Mouse (Mus musculus): ENCODE results near the gene Hsf5.
A peak's percentile ranks its signal among the peaks of the same experiment; 100 is the strongest.

Gene Hsf5

DNA sequence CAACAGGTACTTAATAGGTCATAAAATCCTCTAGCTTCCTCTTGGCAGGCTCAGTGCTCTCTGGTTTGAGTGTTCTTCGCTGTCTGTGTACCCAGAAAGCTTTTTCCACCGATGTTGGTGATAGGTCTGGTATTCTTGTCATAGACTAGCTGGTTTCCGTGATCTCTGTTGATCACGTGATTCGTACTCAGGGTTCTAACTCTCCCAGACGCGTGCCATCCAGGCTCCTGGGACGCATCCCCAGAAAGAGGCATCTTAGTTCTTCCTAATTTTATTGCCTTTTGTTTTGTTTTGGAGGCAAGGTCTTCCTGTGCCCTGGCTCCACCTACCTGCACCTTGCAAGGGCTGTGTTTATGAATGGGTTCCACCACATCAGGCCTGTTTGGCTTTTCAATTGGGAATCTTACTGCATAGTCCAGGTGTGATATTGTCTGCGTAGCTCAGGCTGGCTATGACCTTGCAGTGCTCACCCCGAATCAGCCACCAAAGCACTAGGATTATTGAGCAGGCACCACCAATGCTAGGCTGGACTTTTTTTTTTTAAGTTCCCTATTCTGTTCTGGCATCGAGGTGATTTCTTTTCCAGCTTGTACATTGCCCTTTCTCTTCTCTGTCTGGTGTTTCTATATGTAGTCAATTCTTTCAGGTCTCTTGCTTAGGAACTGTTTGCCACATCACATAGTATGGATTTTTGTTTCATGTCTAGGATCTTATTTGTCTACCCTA lies 71.7 kb downstream of the Hsf5 start:
- no peak for DNase-seq

- DNase-seq, result peak; percentile 83
Observed at GRCm38 (mm10) chr11:87689402-87689808, 72.4 kb downstream of the Hsf5 start.

DNA sequence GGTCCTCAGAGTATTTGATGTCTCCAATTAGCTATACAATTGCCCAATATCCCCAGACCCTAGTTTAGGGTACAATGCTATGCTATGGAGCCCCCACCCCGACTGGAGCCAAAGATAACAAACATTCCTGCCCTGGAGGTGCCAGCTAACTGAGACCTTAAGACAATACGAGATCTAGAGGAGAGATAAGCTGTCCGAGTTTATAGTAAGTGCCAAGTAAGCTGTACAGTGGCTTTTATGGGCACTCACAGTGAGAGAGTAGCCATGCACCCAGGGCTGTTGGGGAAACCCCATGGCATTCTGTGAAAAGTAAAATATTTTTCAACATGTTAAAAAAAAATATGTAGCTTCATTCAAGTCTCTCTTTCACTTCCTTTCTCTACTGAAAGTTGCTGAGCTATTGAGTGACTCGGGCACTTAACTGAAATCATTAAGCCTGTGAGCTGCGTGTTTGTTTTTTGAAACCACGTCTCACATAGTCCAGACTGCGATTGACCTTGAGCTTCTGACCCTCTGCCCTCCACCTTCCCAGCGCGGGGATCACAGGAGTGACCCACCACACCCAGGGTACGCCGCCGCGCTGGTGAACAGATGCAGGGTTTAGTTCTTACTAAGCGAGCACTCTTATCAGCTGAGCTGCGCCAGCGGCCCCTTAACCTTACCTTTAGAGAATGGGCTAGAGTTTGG lies 73.2 kb downstream of the Hsf5 start:
- no peak for DNase-seq

GRCm38 (mm10) chr11:87697131-87697682 lies 80.2 kb downstream of the Hsf5 start:
- DNase-seq, result no peak

DNA sequence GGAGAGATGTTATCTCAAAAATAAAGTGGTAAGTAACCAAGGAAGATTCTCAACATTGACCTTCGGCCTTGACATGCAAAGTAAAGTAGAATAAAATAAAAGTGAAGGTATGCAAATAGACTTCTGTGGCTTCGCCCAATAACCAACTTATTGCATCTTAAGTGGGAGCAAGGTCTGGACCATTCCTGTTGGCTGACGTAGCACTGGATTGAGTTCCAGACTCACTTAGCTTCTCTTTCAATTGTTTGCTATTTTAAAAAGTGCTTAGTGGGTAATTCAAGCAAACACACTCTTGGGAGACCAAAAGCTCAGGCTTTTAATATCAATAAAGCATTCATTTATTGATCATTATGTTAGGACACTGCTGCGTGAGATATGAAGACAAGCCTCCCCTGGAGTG lies 81.2 kb downstream of the Hsf5 start:
- DNase-seq, result no peak

GRCm38 (mm10) chr11:87701108-87701507 lies 84.1 kb downstream of the Hsf5 start:
- no peak for DNase-seq

DNA sequence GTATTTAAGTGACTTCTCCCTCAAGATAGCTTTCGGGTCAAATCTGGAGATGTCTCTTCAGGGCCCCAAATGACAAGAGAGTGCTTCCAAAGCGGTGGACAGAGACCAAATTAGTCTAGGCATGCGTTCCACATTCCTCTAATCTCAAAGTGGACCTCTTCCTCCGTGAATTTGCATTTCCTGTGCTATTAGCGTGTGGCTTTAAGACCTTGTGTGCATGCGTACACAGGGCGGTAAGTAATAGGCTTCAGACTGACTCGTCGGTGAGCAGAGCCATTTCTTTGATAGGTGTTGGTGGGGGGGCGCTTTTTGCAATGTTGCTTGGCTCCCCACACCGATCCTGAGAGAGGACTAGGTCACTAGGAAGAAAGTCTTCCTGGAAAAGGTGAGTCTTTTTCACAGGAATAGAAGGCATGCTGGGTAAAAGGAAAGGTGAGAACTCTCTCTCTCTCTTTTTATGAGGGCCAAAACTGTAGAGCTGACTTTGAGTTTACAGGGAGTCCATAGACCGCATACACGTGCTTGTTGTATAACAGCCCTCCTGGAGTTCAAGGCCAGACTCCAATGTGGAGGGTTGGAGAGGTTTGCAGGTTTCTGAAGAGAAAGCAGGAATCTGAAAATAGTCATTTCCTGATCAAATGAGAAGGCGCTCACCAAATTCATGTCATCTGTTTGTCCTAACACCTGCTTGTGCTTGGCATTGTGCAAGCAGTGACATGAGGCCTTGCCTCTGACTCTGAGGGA lies 85.1 kb downstream of the Hsf5 start:
- DNase-seq, result no peak

DNA sequence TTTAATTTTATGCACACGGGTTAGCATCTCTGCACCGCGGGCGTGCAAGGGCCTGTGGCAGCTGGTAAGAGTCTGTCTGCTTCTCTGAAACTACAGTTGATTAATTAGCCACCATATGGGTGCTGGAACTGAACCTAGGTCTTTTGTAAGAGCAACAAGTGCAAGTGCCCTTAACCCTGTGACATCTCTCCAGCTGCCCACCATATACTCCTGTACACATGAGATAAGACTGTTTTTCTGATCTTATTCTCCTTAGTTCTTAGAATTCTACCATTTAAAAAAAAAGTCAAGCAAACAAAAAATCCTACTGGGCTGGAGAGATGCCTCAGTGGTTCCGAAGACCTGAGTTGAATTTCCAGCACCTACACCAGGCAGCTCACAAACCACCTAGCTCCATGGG lies 86.7 kb downstream of the Hsf5 start:
- DNase-seq, result no peak

GRCm38 (mm10) chr11:87704289-87704688 lies 87.3 kb downstream of the Hsf5 start:
- no peak for DNase-seq

DNA sequence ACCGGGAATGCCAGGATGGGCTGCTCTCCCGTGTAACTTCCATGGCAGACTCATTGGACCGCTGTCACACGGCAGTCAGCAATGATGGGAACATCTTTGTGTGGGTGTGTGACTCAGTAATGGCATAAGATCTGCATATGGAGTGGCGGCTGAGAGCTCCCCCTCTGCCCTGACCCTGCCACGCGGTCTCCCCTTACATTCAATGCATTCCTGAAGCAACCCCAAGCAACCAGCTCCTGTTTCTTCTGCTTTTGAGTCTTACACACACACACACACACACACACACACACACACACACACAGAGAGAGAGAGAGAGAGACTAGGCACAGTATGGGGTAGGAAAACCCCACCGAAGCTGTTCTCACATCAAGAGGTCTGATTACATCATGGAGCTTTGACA lies 90.6 kb downstream of the Hsf5 start:
- no peak for DNase-seq

DNA sequence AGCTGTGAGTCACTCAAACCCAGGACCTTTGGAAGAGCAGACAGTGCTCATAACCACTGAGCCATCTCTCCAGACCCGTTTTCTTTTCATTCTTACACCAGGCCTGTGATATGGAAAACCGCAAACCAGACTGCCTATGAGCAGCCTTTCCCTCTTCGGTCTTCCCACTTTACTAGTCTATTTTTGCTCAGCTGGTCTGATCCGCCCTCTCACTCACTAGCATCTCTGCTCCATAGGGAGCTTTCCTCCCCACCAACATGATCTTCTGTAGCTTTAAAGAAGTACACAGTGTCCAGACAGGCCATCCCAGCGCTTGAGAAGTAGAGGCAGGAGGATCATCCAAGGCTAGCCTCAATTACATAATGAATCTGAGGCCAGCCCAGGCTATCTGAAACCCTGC lies 92.0 kb downstream of the Hsf5 start:
- no peak for DNase-seq
